Mouse (Mus musculus): ENCODE results near the gene Tbcb. TPM values are rescaled to one million over a fixed set of nuclear protein-coding genes. Genes with fewer than 3 reads are reported as not detected.
"Not testable (repeated sequence)": the region's sequence is repeated elsewhere in the genome, so short reads cannot be mapped to it uniquely, and the experiment has no call there.

The Tbcb gene
- total RNA-seq, 2 experiments from 2014 or later = 10.9 to 29.7 TPM

- ATAC-seq (replicated peaks; ENCODE audit: low FRiP score, poor library complexity, severe bottlenecking) = no peak
Observed at GRCm38 (mm10) chr7:30231328-30231668, 774 bp downstream of the Tbcb start.

GRCm38 (mm10) chr7:30224206-30224605 is 7.9 kb downstream of the Tbcb start:
- ATAC-seq (replicated peaks; ENCODE audit: low FRiP score, poor library complexity, severe bottlenecking) = no peak

- 0 out of 2 replicates have a peak, but pooled peaks have one; percentile 47 for ATAC-seq (replicated peaks; ENCODE audit: low FRiP score, poor library complexity, severe bottlenecking)
Observed at GRCm38 (mm10) chr7:30222205-30222604, 9.9 kb downstream of the Tbcb start.

- no peak for ATAC-seq (replicated peaks; ENCODE audit: low FRiP score, poor library complexity, severe bottlenecking)
Observed at GRCm38 (mm10) chr7:30221433-30221832, 10.6 kb downstream of the Tbcb start.

- ATAC-seq (replicated peaks; ENCODE audit: low FRiP score, poor library complexity, severe bottlenecking) = no peak
Observed at GRCm38 (mm10) chr7:30220008-30220356, 12.1 kb downstream of the Tbcb start.

- no peak for ATAC-seq (replicated peaks; ENCODE audit: low FRiP score, poor library complexity, severe bottlenecking)
Observed at GRCm38 (mm10) chr7:30219293-30220007, 12.6 kb downstream of the Tbcb start.

- ATAC-seq (replicated peaks; ENCODE audit: low FRiP score, poor library complexity, severe bottlenecking) = no peak
Observed at GRCm38 (mm10) chr7:30217277-30217676, 14.8 kb downstream of the Tbcb start.

GRCm38 (mm10) chr7:30216723-30217151 is 15.3 kb downstream of the Tbcb start:
- ATAC-seq (replicated peaks; ENCODE audit: low FRiP score, poor library complexity, severe bottlenecking) = peak; percentile 74

- no peak for ATAC-seq (replicated peaks; ENCODE audit: low FRiP score, poor library complexity, severe bottlenecking)
Observed at GRCm38 (mm10) chr7:30215875-30216274, 16.2 kb downstream of the Tbcb start.

- no peak for ATAC-seq (replicated peaks; ENCODE audit: low FRiP score, poor library complexity, severe bottlenecking)
Observed at GRCm38 (mm10) chr7:30213881-30214280, 18.2 kb downstream of the Tbcb start.

- ATAC-seq (replicated peaks; ENCODE audit: low FRiP score, poor library complexity, severe bottlenecking) = no peak
Observed at GRCm38 (mm10) chr7:30211025-30211424, 21.0 kb downstream of the Tbcb start.

GRCm38 (mm10) chr7:30206364-30206763 is 25.7 kb downstream of the Tbcb start:
- ATAC-seq (replicated peaks; ENCODE audit: low FRiP score, poor library complexity, severe bottlenecking) = not testable (repeated sequence)

- ATAC-seq (replicated peaks; ENCODE audit: low FRiP score, poor library complexity, severe bottlenecking) = peak; percentile 80
Observed at GRCm38 (mm10) chr7:30205383-30205782, 26.7 kb downstream of the Tbcb start.

- ATAC-seq (replicated peaks; ENCODE audit: low FRiP score, poor library complexity, severe bottlenecking) = no peak; the same call in 1 of the 2 replicates
Observed at GRCm38 (mm10) chr7:30204380-30204779, 27.7 kb downstream of the Tbcb start.

GRCm38 (mm10) chr7:30202895-30203690 is 29.0 kb downstream of the Tbcb start:
- ATAC-seq (replicated peaks; ENCODE audit: low FRiP score, poor library complexity, severe bottlenecking) = no peak

- ATAC-seq (replicated peaks; ENCODE audit: low FRiP score, poor library complexity, severe bottlenecking) = not testable (repeated sequence)
Observed at GRCm38 (mm10) chr7:30200661-30201060, 31.4 kb downstream of the Tbcb start.

GRCm38 (mm10) chr7:30200200-30200599 is 31.9 kb downstream of the Tbcb start:
- ATAC-seq (replicated peaks; ENCODE audit: low FRiP score, poor library complexity, severe bottlenecking) = no peak

- ATAC-seq (replicated peaks; ENCODE audit: low FRiP score, poor library complexity, severe bottlenecking) = no peak
Observed at GRCm38 (mm10) chr7:30199498-30200139, 32.5 kb downstream of the Tbcb start.

- peak; percentile 50 for ATAC-seq (replicated peaks; ENCODE audit: low FRiP score, poor library complexity, severe bottlenecking)
Observed at GRCm38 (mm10) chr7:30198481-30198971, 33.5 kb downstream of the Tbcb start, which contains the start of gene Capns1. Capns1 (minus strand) TSS chr7:30198811.

GRCm38 (mm10) chr7:30197592-30198129 is 34.4 kb downstream of the Tbcb start:
- no peak for ATAC-seq (replicated peaks; ENCODE audit: low FRiP score, poor library complexity, severe bottlenecking)

All from erythroid progenitor cell, adult 5-6 weeks (primary cell).